Mouse (Mus musculus): ENCODE results near the gene Syne4.

GRCm38 (mm10) chr7:30306083-30306779 is 8.4 kb upstream of the Syne4 start:
- TF ChIP-seq EP300 (IDR thresholded peaks at IDR 0.05), result no peak
- TF ChIP-seq CTCF (IDR thresholded peaks at IDR 0.05), result peak; percentile 56

All from lung, postnatal 0 days (tissue).